Mouse (Mus musculus) cerebellum, adult 2 months (tissue): ENCODE results near the gene Irgc1.

Experiments
- CTCF ChIP-seq: fragments of 200-500 bp; IDR thresholded peaks from 2 replicates; pipeline ENCODE4 v1.5.1; 2011; ENCODE audit warnings: low read depth, mild to moderate bottlenecking, control low read depth, low read length, moderate library complexity, borderline replicate concordance; ENCODE audit not compliant: insufficient read depth
- POLR2A ChIP-seq: fragments of 200-500 bp; IDR thresholded peaks from 2 replicates; pipeline ENCODE4 v1.6.1; 2011; ENCODE audit warnings: low read length, control low read depth, borderline replicate concordance; ENCODE audit not compliant: insufficient read depth

GRCm38 (mm10) chr7:24488303-24488702 is 36.2 kb upstream of the Irgc1 start:
- TF ChIP-seq CTCF: no peak
- no peak for TF ChIP-seq POLR2A
